Mouse (Mus musculus) B cell, adult (primary cell): Measurements from ENCODE around the gene Phf23. TPM values are rescaled to one million over a fixed set of nuclear protein-coding genes. Genes with fewer than 3 reads are reported as not detected.

Experiments
- total RNA-seq: library from RNA; stranded (reverse); gene quantifications from 4 replicates; pipeline ENCODE4 v1.2.4, GENCODE M21; 2023; ENCODE audit not compliant: inconsistent age

The Phf23 gene
- total RNA-seq: 52.7 to 62.9 TPM (median 56.6 TPM) in 4 replicates

GRCm38 (mm10) chr11:69995391-69995960 is at the start of gene Phf23:
Gene Phf23 (plus strand): TSS chr11:69995777.

GRCm38 (mm10) chr11:69948066-69948762 is 47.4 kb upstream of the Phf23 start, which contains the start of gene Slc2a4:
Gene Slc2a4 (minus strand): TSS chr11:69948188.

GRCm38 (mm10) chr11:69964650-69965270 is 30.8 kb upstream of the Phf23 start, which contains the start of gene Cldn7:
Gene Cldn7 (plus strand): TSS chr11:69964779.

GRCm38 (mm10) chr11:69981141-69981762 is 14.3 kb upstream of the Phf23 start, which contains the start of gene Ctdnep1:
Gene Ctdnep1 (plus strand): TSS chr11:69981156.

GRCm38 (mm10) chr11:69982225-69982624 is 13.4 kb upstream of the Phf23 start, which contains the start of gene Elp5:
Gene Elp5 (minus strand): TSS chr11:69982517.

GRCm38 (mm10) chr11:69990850-69991691 is 4.5 kb upstream of the Phf23 start, which contains the start of gene Gabarap:
Gene Gabarap (plus strand): TSS chr11:69991143.

GRCm38 (mm10) chr11:70000396-70000898 is 4.9 kb downstream of the Phf23 start, which contains the start of gene Dvl2:
Gene Dvl2 (plus strand): TSS chr11:70000595.

GRCm38 (mm10) chr11:70014880-70015558 is 19.4 kb downstream of the Phf23 start, which contains the start of gene Acadvl:
Gene Acadvl (minus strand): TSS chr11:70015411.

GRCm38 (mm10) chr11:70016669-70017068 is 21.1 kb downstream of the Phf23 start, which contains the start of gene Dlg4:
Gene Dlg4 (plus strand): TSS chr11:70016942.

Other genes with a start within 250 kb of the Phf23 start
- 231 to 244 TPM (median 242 TPM) in 4 replicates for gene Polr2a, start 237.1 kb upstream of the Phf23 start, total RNA-seq
- not detected in 4 replicates for gene Slc35g3, start 233.8 kb upstream of the Phf23 start, total RNA-seq
- 52.3 to 57.6 TPM (median 54.5 TPM) in 4 replicates for gene Zbtb4, start 229.9 kb upstream of the Phf23 start, total RNA-seq
- 8.3 to 11.3 TPM (median 10.1 TPM) in 4 replicates for gene Chrnb1, start 199.8 kb upstream of the Phf23 start, total RNA-seq
- 0.16 to 0.27 TPM in 2 of 4 replicates, not detected in the others for gene Fgf11, start 193.9 kb upstream of the Phf23 start, total RNA-seq
- gene Tmem102, start 190.2 kb upstream of the Phf23 start, total RNA-seq: not detected in 4 replicates
- gene Gm39566, start 180.5 kb upstream of the Phf23 start, total RNA-seq: not detected in 4 replicates
- gene Spem2, start 177.3 kb upstream of the Phf23 start, total RNA-seq: not detected in 4 replicates
- not detected in 4 replicates for gene Spem1, start 173.6 kb upstream of the Phf23 start, total RNA-seq
- gene Nlgn2, start 158.0 kb upstream of the Phf23 start, total RNA-seq: 0.24 to 1.3 TPM (median 0.59 TPM) in 4 replicates
- 30.9 to 38.6 TPM (median 37.0 TPM) in 4 replicates for gene Tmem256, start 157.3 kb upstream of the Phf23 start, total RNA-seq
- gene Plscr3, start 149.4 kb upstream of the Phf23 start, total RNA-seq: 9.8 to 13.0 TPM (median 11.5 TPM) in 4 replicates
- not detected in 4 replicates for gene Tnk1, start 137.0 kb upstream of the Phf23 start, total RNA-seq
- gene Tmem95, start 117.8 kb upstream of the Phf23 start, total RNA-seq: not detected in 4 replicates
- gene Kctd11, start 114.4 kb upstream of the Phf23 start, total RNA-seq: 1.8 to 2.3 TPM (median 2.0 TPM) in 4 replicates
- gene Acap1, start 100.2 kb upstream of the Phf23 start, total RNA-seq: 477 to 556 TPM (median 497 TPM) in 4 replicates
- 2.1 to 2.7 TPM (median 2.3 TPM) in 4 replicates for gene 2810408A11Rik, start 94.8 kb upstream of the Phf23 start, total RNA-seq
- gene Neurl4, start 94.7 kb upstream of the Phf23 start, total RNA-seq: 55.7 to 74.4 TPM (median 62.8 TPM) in 4 replicates
- 138 to 159 TPM (median 142 TPM) in 4 replicates for gene Gps2, start 81.9 kb upstream of the Phf23 start, total RNA-seq
- gene Eif5a, start 73.8 kb upstream of the Phf23 start, total RNA-seq: 362 to 387 TPM (median 377 TPM) in 4 replicates
- gene Ybx2, start 60.0 kb upstream of the Phf23 start, total RNA-seq: not detected in 4 replicates
- gene Slc2a4, start 47.6 kb upstream of the Phf23 start, total RNA-seq: not detected in 4 replicates
- gene Cldn7, start 31.0 kb upstream of the Phf23 start, total RNA-seq: not detected in 4 replicates
- gene Ctdnep1, start 14.6 kb upstream of the Phf23 start, total RNA-seq: 103 to 123 TPM (median 108 TPM) in 4 replicates
- 34.4 to 62.8 TPM (median 46.7 TPM) in 4 replicates for gene Elp5, start 13.3 kb upstream of the Phf23 start, total RNA-seq
- gene Gabarap, start 4.6 kb upstream of the Phf23 start, total RNA-seq: 311 to 355 TPM (median 331 TPM) in 4 replicates
- 48.4 to 53.5 TPM (median 51.0 TPM) in 4 replicates for gene Dvl2, start 4.8 kb downstream of the Phf23 start, total RNA-seq
- gene Acadvl, start 19.6 kb downstream of the Phf23 start, total RNA-seq: 53.0 to 60.7 TPM (median 59.3 TPM) in 4 replicates
- gene Dlg4, start 21.2 kb downstream of the Phf23 start, total RNA-seq: 3.5 to 5.4 TPM (median 4.2 TPM) in 4 replicates
- gene Asgr1, start 58.3 kb downstream of the Phf23 start, total RNA-seq: not detected in 4 replicates
- gene Asgr2, start 96.9 kb downstream of the Phf23 start, total RNA-seq: not detected in 4 replicates
- not detected in 4 replicates for gene Mgl2, start 134.6 kb downstream of the Phf23 start, total RNA-seq
- gene Clec10a, start 160.4 kb downstream of the Phf23 start, total RNA-seq: 0.57 TPM in 1 of 4 replicates, not detected in the others
- not detected in 4 replicates for gene Slc16a11, start 217.0 kb downstream of the Phf23 start, total RNA-seq
- 1.8 to 2.3 TPM (median 2.1 TPM) in 4 replicates for gene Slc16a13, start 225.3 kb downstream of the Phf23 start, total RNA-seq
- gene Bcl6b, start 234.0 kb downstream of the Phf23 start, total RNA-seq: 0.45 to 1.1 TPM (median 0.85 TPM) in 4 replicates
- 62.4 to 92.8 TPM (median 71.3 TPM) in 4 replicates for gene 0610010K14Rik, start 242.1 kb downstream of the Phf23 start, total RNA-seq
- 4.4 to 9.6 TPM (median 7.2 TPM) in 4 replicates for gene Gm21988, start 244.1 kb downstream of the Phf23 start, total RNA-seq
- 73.2 to 81.6 TPM (median 73.8 TPM) in 4 replicates for gene Rnasek, start 244.1 kb downstream of the Phf23 start, total RNA-seq